Mouse (Mus musculus): ENCODE results near the gene Tango2.
"Not testable (repeated sequence)": the region's sequence is repeated elsewhere in the genome, so short reads cannot be mapped to it uniquely, and the experiment has no call there.

Gene Tango2

DNA sequence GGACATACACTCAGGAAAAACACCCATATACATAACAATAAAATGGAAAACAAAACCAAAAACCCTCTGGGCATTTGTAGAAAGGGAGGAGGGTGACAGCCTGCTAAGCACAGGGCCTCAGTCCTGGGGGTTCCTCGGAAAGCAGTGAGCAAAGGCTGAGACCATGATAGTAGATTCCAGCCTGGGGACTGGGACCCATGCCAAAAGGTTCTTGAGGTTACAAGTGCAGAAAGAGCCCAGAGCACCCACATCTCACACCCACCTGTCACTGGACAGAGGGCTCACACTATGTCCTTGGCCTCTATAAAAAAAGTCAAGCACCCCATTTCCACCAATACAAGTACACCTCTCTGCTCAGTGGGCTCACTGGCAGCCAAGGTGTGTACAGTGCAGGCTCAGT, 19.4 kb downstream of the Tango2 start:
- no peaks in the 10 kb centered on the region for H3K27me3 ChIP-seq (ENCODE audit: insufficient read depth, low read length)
- TF ChIP-seq POU5F1 (IDR thresholded peaks at IDR 0.05; ENCODE audit: borderline replicate concordance, low read length) (no peak), NANOG (IDR thresholded peaks at IDR 0.05; ENCODE audit: borderline replicate concordance, low read length) (no peak), CTCF (conservative IDR thresholded peaks at IDR 0.05; ENCODE audit: low read length) (no peak)
- H3K4me1 ChIP-seq (replicated peaks; ENCODE audit: low read depth, low read length): peaks cover 32% of the 10 kb centered on the region

DNA sequence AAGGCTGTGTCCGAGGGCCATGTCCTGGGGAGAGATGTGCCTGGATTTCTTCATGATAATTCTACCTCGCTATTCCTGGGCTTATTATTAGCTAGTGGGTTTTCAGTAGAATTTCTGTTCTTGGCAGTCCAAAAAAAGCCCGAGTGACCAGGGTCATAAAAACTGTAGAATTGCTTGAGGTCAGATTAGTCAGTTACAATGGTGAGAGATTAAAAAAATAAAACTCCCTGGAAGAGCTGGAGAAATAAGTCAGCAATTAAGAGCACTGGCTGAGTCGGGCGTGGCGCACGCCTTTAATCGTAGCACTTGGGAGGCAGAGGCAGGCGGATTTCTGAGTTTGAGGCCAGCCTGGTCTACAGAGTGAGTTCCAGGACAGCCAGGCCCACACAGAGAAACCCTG, 20.0 kb downstream of the Tango2 start:
- Histone ChIP-seq H3K9me3 (ENCODE audit: low read length) (no peaks in the 10 kb centered on the region), H3K4me1 (replicated peaks; ENCODE audit: low read depth, low read length) (peaks cover 38% of the 10 kb centered on the region), H3K4me3 (replicated peaks; ENCODE audit: low read length) (no peak overlapping the region), H3K27me3 (ENCODE audit: insufficient read depth, low read length) (no peaks in the 10 kb centered on the region), H3K36me3 (ENCODE audit: insufficient read depth, low read length) (no peaks in the 10 kb centered on the region)
- no peak for TF ChIP-seq NANOG (IDR thresholded peaks at IDR 0.05; ENCODE audit: borderline replicate concordance, low read length)
- no peak for TF ChIP-seq POU5F1 (IDR thresholded peaks at IDR 0.05; ENCODE audit: borderline replicate concordance, low read length)
- TF ChIP-seq CTCF (conservative IDR thresholded peaks at IDR 0.05; ENCODE audit: low read length): no peak

More for the DNA sequence above, 19.4 kb downstream of the Tango2 start:
- Histone ChIP-seq H3K4me3 (replicated peaks; ENCODE audit: low read length) (no peak overlapping the region), H3K9me3 (ENCODE audit: low read length) (no peaks in the 10 kb centered on the region), H3K36me3 (ENCODE audit: insufficient read depth, low read length) (no peaks in the 10 kb centered on the region)

DNA sequence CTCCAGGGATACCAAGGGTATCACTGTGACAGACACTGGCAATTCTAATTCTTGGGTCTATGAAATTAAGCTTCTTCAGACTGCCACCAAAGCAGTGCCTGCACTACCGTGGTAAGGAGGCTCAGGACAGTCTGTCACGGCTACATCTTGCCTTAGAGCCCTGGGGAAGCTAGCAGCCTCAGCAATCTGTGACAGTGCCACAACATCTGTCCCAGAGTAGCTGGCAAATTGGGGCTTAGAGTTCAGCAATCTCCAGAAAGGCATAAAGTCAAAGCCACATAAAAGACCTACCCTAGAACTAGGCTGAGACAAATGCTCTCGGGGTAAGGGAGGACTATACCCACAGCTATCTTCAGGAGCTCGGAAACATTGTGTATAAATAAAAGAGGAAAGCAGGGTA, 22.2 kb downstream of the Tango2 start:
- no peaks in the 10 kb centered on the region for H3K9me3 ChIP-seq (ENCODE audit: low read length)
- TF ChIP-seq POU5F1 (IDR thresholded peaks at IDR 0.05; ENCODE audit: borderline replicate concordance, low read length) (no peak), NANOG (IDR thresholded peaks at IDR 0.05; ENCODE audit: borderline replicate concordance, low read length) (no peak), CTCF (conservative IDR thresholded peaks at IDR 0.05; ENCODE audit: low read length) (no peak)
- no peak overlapping the region for H3K4me3 ChIP-seq (replicated peaks; ENCODE audit: low read length)
- H3K36me3 ChIP-seq (ENCODE audit: insufficient read depth, low read length): 0 out of 2 replicates have a peak, but pooled peaks cover 7% of the 10 kb centered on the region
- peaks cover 59% of the 10 kb centered on the region for H3K4me1 ChIP-seq (replicated peaks; ENCODE audit: low read depth, low read length)
- H3K27me3 ChIP-seq (ENCODE audit: insufficient read depth, low read length): no peaks in the 10 kb centered on the region

GRCm38 (mm10) chr16:18324031-18324430, 23.9 kb downstream of the Tango2 start:
- H3K9me3 ChIP-seq (ENCODE audit: low read length): no peaks in the 10 kb centered on the region
- H3K4me3 ChIP-seq (replicated peaks; ENCODE audit: low read length): peak overlapping the region; percentile 26; the same call in 1 of the 2 replicates
- TF ChIP-seq POU5F1 (IDR thresholded peaks at IDR 0.05; ENCODE audit: borderline replicate concordance, low read length): no peak
- TF ChIP-seq CTCF (conservative IDR thresholded peaks at IDR 0.05; ENCODE audit: low read length): no peak
- no peak for TF ChIP-seq NANOG (IDR thresholded peaks at IDR 0.05; ENCODE audit: borderline replicate concordance, low read length)
- H3K4me1 ChIP-seq (replicated peaks; ENCODE audit: low read depth, low read length): peaks cover 65% of the 10 kb centered on the region
- no peaks in the 10 kb centered on the region for H3K27me3 ChIP-seq (ENCODE audit: insufficient read depth, low read length)
- peaks cover 11% of the 10 kb centered on the region; the same call in 1 of the 2 replicates for H3K36me3 ChIP-seq (ENCODE audit: insufficient read depth, low read length)

GRCm38 (mm10) chr16:18323460-18323859, 24.4 kb downstream of the Tango2 start:
- TF ChIP-seq NANOG (IDR thresholded peaks at IDR 0.05; ENCODE audit: borderline replicate concordance, low read length) (no peak), POU5F1 (IDR thresholded peaks at IDR 0.05; ENCODE audit: borderline replicate concordance, low read length) (no peak), CTCF (conservative IDR thresholded peaks at IDR 0.05; ENCODE audit: low read length) (no peak)
- Histone ChIP-seq H3K27me3 (ENCODE audit: insufficient read depth, low read length) (no peaks in the 10 kb centered on the region), H3K4me3 (replicated peaks; ENCODE audit: low read length) (no peak overlapping the region), H3K4me1 (replicated peaks; ENCODE audit: low read depth, low read length) (peaks cover 60% of the 10 kb centered on the region), H3K9me3 (ENCODE audit: low read length) (no peaks in the 10 kb centered on the region), H3K36me3 (ENCODE audit: insufficient read depth, low read length) (peaks cover 11% of the 10 kb centered on the region; the same call in 1 of the 2 replicates)

GRCm38 (mm10) chr16:18321443-18321842, 26.5 kb downstream of the Tango2 start:
- TF ChIP-seq NANOG (IDR thresholded peaks at IDR 0.05; ENCODE audit: borderline replicate concordance, low read length) (peak; percentile 30; the same call in 1 of the 2 replicates), POU5F1 (IDR thresholded peaks at IDR 0.05; ENCODE audit: borderline replicate concordance, low read length) (no peak)
- no peaks in the 10 kb centered on the region for H3K27me3 ChIP-seq (ENCODE audit: insufficient read depth, low read length)
- peaks cover 11% of the 10 kb centered on the region; the same call in 1 of the 2 replicates for H3K36me3 ChIP-seq (ENCODE audit: insufficient read depth, low read length)
- H3K4me3 ChIP-seq (replicated peaks; ENCODE audit: low read length): no peak overlapping the region
- H3K4me1 ChIP-seq (replicated peaks; ENCODE audit: low read depth, low read length): peaks cover 61% of the 10 kb centered on the region
- H3K9me3 ChIP-seq (ENCODE audit: low read length): no peaks in the 10 kb centered on the region

GRCm38 (mm10) chr16:18318992-18319391, 28.9 kb downstream of the Tango2 start:
- Histone ChIP-seq H3K36me3 (ENCODE audit: insufficient read depth, low read length) (peaks cover 11% of the 10 kb centered on the region; the same call in 1 of the 2 replicates), H3K9me3 (ENCODE audit: low read length) (no peaks in the 10 kb centered on the region), H3K4me3 (replicated peaks; ENCODE audit: low read length) (no peak overlapping the region), H3K27me3 (ENCODE audit: insufficient read depth, low read length) (no peaks in the 10 kb centered on the region), H3K4me1 (replicated peaks; ENCODE audit: low read depth, low read length) (peaks cover 45% of the 10 kb centered on the region)
- no peak for TF ChIP-seq CTCF (conservative IDR thresholded peaks at IDR 0.05; ENCODE audit: low read length)
- no peak for TF ChIP-seq NANOG (IDR thresholded peaks at IDR 0.05; ENCODE audit: borderline replicate concordance, low read length)
- no peak for TF ChIP-seq POU5F1 (IDR thresholded peaks at IDR 0.05; ENCODE audit: borderline replicate concordance, low read length)

GRCm38 (mm10) chr16:18308159-18308558, 39.7 kb downstream of the Tango2 start:
- H3K27me3 ChIP-seq (ENCODE audit: insufficient read depth, low read length): no peaks in the 10 kb centered on the region
- H3K4me3 ChIP-seq (replicated peaks; ENCODE audit: low read length): no peak overlapping the region
- peaks cover 25% of the 10 kb centered on the region for H3K36me3 ChIP-seq (ENCODE audit: insufficient read depth, low read length)
- peaks cover 9% of the 10 kb centered on the region for H3K4me1 ChIP-seq (replicated peaks; ENCODE audit: low read depth, low read length)
- TF ChIP-seq POU5F1 (IDR thresholded peaks at IDR 0.05; ENCODE audit: borderline replicate concordance, low read length): no peak
- TF ChIP-seq CTCF (conservative IDR thresholded peaks at IDR 0.05; ENCODE audit: low read length): no peak
- TF ChIP-seq NANOG (IDR thresholded peaks at IDR 0.05; ENCODE audit: borderline replicate concordance, low read length): no peak
- H3K9me3 ChIP-seq (ENCODE audit: low read length): no peaks in the 10 kb centered on the region

DNA sequence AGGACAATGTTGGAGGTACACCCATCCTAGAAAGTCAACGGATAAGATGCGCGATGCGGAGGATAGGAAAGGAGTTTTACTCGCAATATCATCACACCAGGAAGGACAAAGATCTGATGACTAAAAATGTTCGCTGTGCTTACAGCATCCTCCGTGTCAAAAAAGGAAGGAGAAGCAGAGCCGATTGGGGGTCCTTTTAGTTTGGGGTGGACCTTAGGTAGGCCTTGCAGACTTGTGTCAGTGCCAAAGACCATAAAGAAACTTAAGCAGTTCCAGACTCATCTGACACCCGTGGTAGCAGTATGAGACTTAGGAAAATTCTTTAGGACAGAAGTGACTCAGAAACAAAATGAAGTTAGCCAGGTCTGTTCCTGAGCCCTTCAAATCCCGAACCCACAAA, 58.3 kb downstream of the Tango2 start:
- not testable (repeated sequence) for H3K9me3 ChIP-seq (ENCODE audit: low read length); H3K27me3 ChIP-seq (ENCODE audit: insufficient read depth, low read length)
- Histone ChIP-seq H3K4me1 (replicated peaks; ENCODE audit: low read depth, low read length) (peaks cover 37% of the 10 kb centered on the region), H3K36me3 (ENCODE audit: insufficient read depth, low read length) (peaks cover 37% of the 10 kb centered on the region), H3K4me3 (replicated peaks; ENCODE audit: low read length) (peak overlapping the region; percentile 97)

All from E14TG2a.4 (cell line).